Mouse (Mus musculus): ENCODE data around the gene Crmp1. TPM values are rescaled to one million over a fixed set of nuclear protein-coding genes. Genes with fewer than 3 reads are reported as not detected.
A peak's percentile ranks its signal among the peaks of the same experiment; 100 is the strongest.

Gene Crmp1
- polyA plus RNA-seq, 1 experiment from 2014 or later: 46.4 TPM

GRCm38 (mm10) chr5:37254523-37254922 lies 12.8 kb downstream of the Crmp1 start:
- no peaks in the 10 kb centered on the region for H3K4me1 ChIP-seq (replicated peaks; ENCODE audit: control insufficient read depth, insufficient read depth, low read length)
- 85% methylated on average over 4 of the region's 4 CpGs for WGBS
- H3K4me3 ChIP-seq (ENCODE audit: low read depth, low read length): no peak overlapping the region
- DNase-seq (ENCODE audit: low spot score): no peak
- H3K9me3 ChIP-seq (ENCODE audit: control insufficient read depth, low read length): no peaks in the 10 kb centered on the region
- ATAC-seq (replicated peaks; ENCODE audit: low FRiP score, low TSS enrichment, low read depth): no peak
- no peak overlapping the region for H3K4me2 ChIP-seq (ENCODE audit: low read length)
- H3K9ac ChIP-seq (ENCODE audit: low read length): no peak overlapping the region
- H3K27me3 ChIP-seq (replicated peaks; ENCODE audit: control insufficient read depth, insufficient read depth, low read length): no peaks in the 10 kb centered on the region
- no peak overlapping the region for H3K27ac ChIP-seq (ENCODE audit: low read depth)
- no peaks in the 10 kb centered on the region for H3K36me3 ChIP-seq (ENCODE audit: control insufficient read depth, insufficient read depth, low read length)

GRCm38 (mm10) chr5:37256823-37257222 lies 15.1 kb downstream of the Crmp1 start:
- Histone ChIP-seq H3K9me3 (ENCODE audit: control insufficient read depth, low read length) (no peaks in the 10 kb centered on the region), H3K4me3 (ENCODE audit: low read depth, low read length) (no peak overlapping the region), H3K9ac (ENCODE audit: low read length) (no peak overlapping the region), H3K27ac (ENCODE audit: low read depth) (no peak overlapping the region), H3K27me3 (replicated peaks; ENCODE audit: control insufficient read depth, insufficient read depth, low read length) (no peaks in the 10 kb centered on the region), H3K36me3 (ENCODE audit: control insufficient read depth, insufficient read depth, low read length) (no peaks in the 10 kb centered on the region), H3K4me1 (replicated peaks; ENCODE audit: control insufficient read depth, insufficient read depth, low read length) (no peaks in the 10 kb centered on the region), H3K4me2 (ENCODE audit: low read length) (no peak overlapping the region)
- DNase-seq (ENCODE audit: low spot score): no peak
- no peak for ATAC-seq (replicated peaks; ENCODE audit: low FRiP score, low TSS enrichment, low read depth)
- 61% methylated on average over 7 of the region's 7 CpGs for WGBS

GRCm38 (mm10) chr5:37257243-37257642 lies 15.5 kb downstream of the Crmp1 start:
- H3K9me3 ChIP-seq (ENCODE audit: control insufficient read depth, low read length): no peaks in the 10 kb centered on the region
- H3K27ac ChIP-seq (ENCODE audit: low read depth): no peak overlapping the region
- no peak overlapping the region for H3K9ac ChIP-seq (ENCODE audit: low read length)
- no peaks in the 10 kb centered on the region for H3K4me1 ChIP-seq (replicated peaks; ENCODE audit: control insufficient read depth, insufficient read depth, low read length)
- no peak overlapping the region for H3K4me3 ChIP-seq (ENCODE audit: low read depth, low read length)
- H3K36me3 ChIP-seq (ENCODE audit: control insufficient read depth, insufficient read depth, low read length): no peaks in the 10 kb centered on the region
- DNase-seq (ENCODE audit: low spot score) (peak; percentile 81), ATAC-seq (replicated peaks; ENCODE audit: low FRiP score, low TSS enrichment, low read depth) (no peak)
- H3K27me3 ChIP-seq (replicated peaks; ENCODE audit: control insufficient read depth, insufficient read depth, low read length): no peaks in the 10 kb centered on the region
- WGBS: 55% methylated on average over 5 of the region's 5 CpGs
- no peak overlapping the region for H3K4me2 ChIP-seq (ENCODE audit: low read length)

GRCm38 (mm10) chr5:37261734-37262133 lies 20.0 kb downstream of the Crmp1 start:
- ATAC-seq (replicated peaks; ENCODE audit: low FRiP score, low TSS enrichment, low read depth): no peak
- no peak overlapping the region for H3K4me3 ChIP-seq (ENCODE audit: low read depth, low read length)
- 53% methylated on average over 5 of the region's 5 CpGs for WGBS
- no peak overlapping the region for H3K4me2 ChIP-seq (ENCODE audit: low read length)
- H3K9ac ChIP-seq (ENCODE audit: low read length): no peak overlapping the region
- H3K27me3 ChIP-seq (replicated peaks; ENCODE audit: control insufficient read depth, insufficient read depth, low read length): no peaks in the 10 kb centered on the region
- no peaks in the 10 kb centered on the region for H3K4me1 ChIP-seq (replicated peaks; ENCODE audit: control insufficient read depth, insufficient read depth, low read length)
- no peak for DNase-seq (ENCODE audit: low spot score)
- H3K36me3 ChIP-seq (ENCODE audit: control insufficient read depth, insufficient read depth, low read length): no peaks in the 10 kb centered on the region
- H3K27ac ChIP-seq (ENCODE audit: low read depth): no peak overlapping the region
- H3K9me3 ChIP-seq (ENCODE audit: control insufficient read depth, low read length): no peaks in the 10 kb centered on the region

GRCm38 (mm10) chr5:37263816-37264215 lies 22.1 kb downstream of the Crmp1 start:
- Histone ChIP-seq H3K27ac (ENCODE audit: low read depth) (no peak overlapping the region), H3K4me3 (ENCODE audit: low read depth, low read length) (no peak overlapping the region), H3K4me2 (ENCODE audit: low read length) (no peak overlapping the region), H3K36me3 (ENCODE audit: control insufficient read depth, insufficient read depth, low read length) (no peaks in the 10 kb centered on the region), H3K27me3 (replicated peaks; ENCODE audit: control insufficient read depth, insufficient read depth, low read length) (no peaks in the 10 kb centered on the region), H3K9me3 (ENCODE audit: control insufficient read depth, low read length) (no peaks in the 10 kb centered on the region), H3K9ac (ENCODE audit: low read length) (no peak overlapping the region), H3K4me1 (replicated peaks; ENCODE audit: control insufficient read depth, insufficient read depth, low read length) (no peaks in the 10 kb centered on the region)
- DNase-seq (ENCODE audit: low spot score) (no peak), ATAC-seq (replicated peaks; ENCODE audit: low FRiP score, low TSS enrichment, low read depth) (no peak)
- WGBS: 53% methylated on average over 6 of the region's 6 CpGs

- Histone ChIP-seq H3K4me3 (ENCODE audit: low read depth, low read length) (no peak overlapping the region), H3K9me3 (ENCODE audit: control insufficient read depth, low read length) (no peaks in the 10 kb centered on the region), H3K4me1 (replicated peaks; ENCODE audit: control insufficient read depth, insufficient read depth, low read length) (no peaks in the 10 kb centered on the region), H3K9ac (ENCODE audit: low read length) (no peak overlapping the region), H3K36me3 (ENCODE audit: control insufficient read depth, insufficient read depth, low read length) (no peaks in the 10 kb centered on the region), H3K27me3 (replicated peaks; ENCODE audit: control insufficient read depth, insufficient read depth, low read length) (no peaks in the 10 kb centered on the region), H3K4me2 (ENCODE audit: low read length) (no peak overlapping the region), H3K27ac (ENCODE audit: low read depth) (no peak overlapping the region)
- no peak for DNase-seq (ENCODE audit: low spot score)
- WGBS: 90% methylated on average over 11 of the region's 11 CpGs
- no peak for ATAC-seq (replicated peaks; ENCODE audit: low FRiP score, low TSS enrichment, low read depth)
These were observed 39.3 kb downstream of the Crmp1 start for GRCm38 (mm10) chr5:37281021-37281420.

- H3K27ac ChIP-seq (ENCODE audit: low read depth): no peak overlapping the region
- no peaks in the 10 kb centered on the region for H3K4me1 ChIP-seq (replicated peaks; ENCODE audit: control insufficient read depth, insufficient read depth, low read length)
- no peaks in the 10 kb centered on the region for H3K27me3 ChIP-seq (replicated peaks; ENCODE audit: control insufficient read depth, insufficient read depth, low read length)
- no peak for DNase-seq (ENCODE audit: low spot score)
- no peak overlapping the region for H3K4me2 ChIP-seq (ENCODE audit: low read length)
- no peaks in the 10 kb centered on the region for H3K9me3 ChIP-seq (ENCODE audit: control insufficient read depth, low read length)
- 66% methylated on average over 3 of the region's 3 CpGs for WGBS
- H3K9ac ChIP-seq (ENCODE audit: low read length): no peak overlapping the region
- no peak overlapping the region for H3K4me3 ChIP-seq (ENCODE audit: low read depth, low read length)
- no peaks in the 10 kb centered on the region for H3K36me3 ChIP-seq (ENCODE audit: control insufficient read depth, insufficient read depth, low read length)
- no peak for ATAC-seq (replicated peaks; ENCODE audit: low FRiP score, low TSS enrichment, low read depth)
These were observed 46.6 kb downstream of the Crmp1 start for GRCm38 (mm10) chr5:37288374-37288773.

- H3K4me2 ChIP-seq (ENCODE audit: low read length): no peak overlapping the region
- no peak overlapping the region for H3K27ac ChIP-seq (ENCODE audit: low read depth)
- H3K27me3 ChIP-seq (replicated peaks; ENCODE audit: control insufficient read depth, insufficient read depth, low read length): no peaks in the 10 kb centered on the region
- peak; percentile 64 for DNase-seq (ENCODE audit: low spot score)
- WGBS: 19% methylated on average over 3 of the region's 3 CpGs
- no peak overlapping the region for H3K9ac ChIP-seq (ENCODE audit: low read length)
- ATAC-seq (replicated peaks; ENCODE audit: low FRiP score, low TSS enrichment, low read depth): no peak
- no peak overlapping the region for H3K4me3 ChIP-seq (ENCODE audit: low read depth, low read length)
- H3K9me3 ChIP-seq (ENCODE audit: control insufficient read depth, low read length): no peaks in the 10 kb centered on the region
- no peaks in the 10 kb centered on the region for H3K4me1 ChIP-seq (replicated peaks; ENCODE audit: control insufficient read depth, insufficient read depth, low read length)
- no peaks in the 10 kb centered on the region for H3K36me3 ChIP-seq (ENCODE audit: control insufficient read depth, insufficient read depth, low read length)
These were observed 47.5 kb downstream of the Crmp1 start for GRCm38 (mm10) chr5:37289236-37289635.

- H3K9me3 ChIP-seq (ENCODE audit: control insufficient read depth, low read length): no peaks in the 10 kb centered on the region
- WGBS: 65% methylated on average over 9 of the region's 9 CpGs
- no peak overlapping the region for H3K9ac ChIP-seq (ENCODE audit: low read length)
- no peak overlapping the region for H3K4me3 ChIP-seq (ENCODE audit: low read depth, low read length)
- H3K27ac ChIP-seq (ENCODE audit: low read depth): no peak overlapping the region
- H3K27me3 ChIP-seq (replicated peaks; ENCODE audit: control insufficient read depth, insufficient read depth, low read length): no peaks in the 10 kb centered on the region
- H3K4me2 ChIP-seq (ENCODE audit: low read length): no peak overlapping the region
- DNase-seq (ENCODE audit: low spot score) (no peak), ATAC-seq (replicated peaks; ENCODE audit: low FRiP score, low TSS enrichment, low read depth) (no peak)
- no peaks in the 10 kb centered on the region for H3K36me3 ChIP-seq (ENCODE audit: control insufficient read depth, insufficient read depth, low read length)
- no peaks in the 10 kb centered on the region for H3K4me1 ChIP-seq (replicated peaks; ENCODE audit: control insufficient read depth, insufficient read depth, low read length)
These were observed 49.2 kb downstream of the Crmp1 start for GRCm38 (mm10) chr5:37290983-37291382.

All from intestine, embryonic 14.5 days (tissue).